Mouse (Mus musculus) heart, embryonic 11.5 days (tissue): Measurements from ENCODE around the gene Gm973. TPM values are rescaled to one million over a fixed set of nuclear protein-coding genes. Genes with fewer than 3 reads are reported as not detected.

ENCODE experiments used
- ATAC-seq: fragments of 200-750 bp; cut with Nextera tagmentation; replicated peaks from 2 replicates; pipeline ENCODE4 v1.8.0; 2017; ENCODE audit warnings: moderate library complexity; ENCODE audit not compliant: insufficient number of reproducible peaks, low FRiP score, low TSS enrichment
- H3K27ac ChIP-seq: fragments of 300-500 bp; sonication (generic); 2 replicates; pipeline ENCODE4 v1.5.1; 2014; ENCODE audit warnings: mild to moderate bottlenecking, low read depth, low read length
- H3K27me3 ChIP-seq: fragments of 300-500 bp; sonication (generic); 2 replicates; pipeline ENCODE4 v1.6.1; 2014; ENCODE audit warnings: mild to moderate bottlenecking, low read length, mixed read lengths; ENCODE audit not compliant: control insufficient read depth, insufficient read depth
- H3K36me3 ChIP-seq: fragments of 300-500 bp; sonication (generic); 2 replicates; pipeline ENCODE4 v1.6.1; 2014; ENCODE audit warnings: mild to moderate bottlenecking, low read length, moderate library complexity, mixed read lengths; ENCODE audit not compliant: control insufficient read depth, insufficient read depth
- H3K4me1 ChIP-seq: fragments of 300-500 bp; sonication (generic); 2 replicates; pipeline ENCODE4 v1.6.1; 2014; ENCODE audit warnings: low read length; ENCODE audit not compliant: control insufficient read depth, insufficient read depth
- H3K4me2 ChIP-seq: fragments of 300-500 bp; sonication (generic); 2 replicates; pipeline ENCODE4 v1.6.1; 2014; ENCODE audit warnings: mild to moderate bottlenecking, moderate library complexity
- H3K4me3 ChIP-seq: fragments of 300-500 bp; sonication (generic); 2 replicates; pipeline ENCODE4 v1.5.1; 2014; ENCODE audit warnings: low read depth, low read length
- H3K9ac ChIP-seq: fragments of 300-500 bp; sonication (generic); 2 replicates; pipeline ENCODE4 v1.6.1; 2014; ENCODE audit warnings: mild to moderate bottlenecking, low read depth, low read length, moderate library complexity
- H3K9me3 ChIP-seq: fragments of 300-500 bp; sonication (generic); replicated peaks from 2 replicates; pipeline ENCODE4 v1.6.1; 2016; ENCODE audit warnings: low read length; ENCODE audit not compliant: control insufficient read depth
- WGBS: fragments of 180-500 bp; shearing (Covaris S2); extraction: QIAGEN DNeasy Blood & Tissue Kit; methylation state at CpG from one replicate; pipeline ENCODE4 v1.1.7; 2014; ENCODE audit not compliant: insufficient replicate concordance; 5-methylcytosine and 5-hydroxymethylcytosine counted together
- polyA plus RNA-seq: library from polyadenylated mRNA; unstranded; fragments of >200 nt; fragmentation: Nextera tagmentation; extraction: Ambion mirVana; gene quantifications from 2 replicates; pipeline ENCODE4 v1.2.1, GENCODE M21; 2014

The Gm973 gene
- polyA plus RNA-seq, 1 experiment from 2014 or later, result 0.17 TPM

DNA sequence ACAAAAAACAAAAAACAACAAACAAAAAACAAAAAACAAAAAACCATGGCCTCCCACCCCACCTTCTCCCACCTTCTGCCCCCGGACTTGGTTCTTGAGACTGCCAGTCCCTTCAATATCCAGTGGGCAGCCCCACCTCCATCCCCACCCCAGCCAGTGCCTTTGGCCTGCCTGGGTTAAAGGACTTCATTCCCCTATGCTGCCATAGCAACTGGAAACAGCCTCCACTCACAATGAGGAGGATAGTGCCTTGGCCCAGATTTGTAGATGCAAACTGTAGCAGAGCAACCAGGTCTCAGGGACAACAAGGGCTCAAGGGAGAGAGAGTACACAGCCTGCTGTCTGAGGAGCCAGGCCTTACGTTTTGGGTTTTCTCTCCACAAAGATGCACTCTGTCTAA lies 8.0 kb downstream of the Gm973 start:
- Histone ChIP-seq H3K36me3 (no peaks in the 10 kb centered on the region), H3K9me3 (no peaks in the 10 kb centered on the region), H3K27me3 (no peaks in the 10 kb centered on the region), H3K4me1 (peaks cover 5% of the 10 kb centered on the region), H3K4me3 (no peak overlapping the region), H3K27ac (no peak overlapping the region), H3K4me2 (no peak overlapping the region), H3K9ac (no peak overlapping the region)
- no peak for ATAC-seq
- WGBS, result 62% methylated on average over 2 of the region's 2 CpGs

DNA sequence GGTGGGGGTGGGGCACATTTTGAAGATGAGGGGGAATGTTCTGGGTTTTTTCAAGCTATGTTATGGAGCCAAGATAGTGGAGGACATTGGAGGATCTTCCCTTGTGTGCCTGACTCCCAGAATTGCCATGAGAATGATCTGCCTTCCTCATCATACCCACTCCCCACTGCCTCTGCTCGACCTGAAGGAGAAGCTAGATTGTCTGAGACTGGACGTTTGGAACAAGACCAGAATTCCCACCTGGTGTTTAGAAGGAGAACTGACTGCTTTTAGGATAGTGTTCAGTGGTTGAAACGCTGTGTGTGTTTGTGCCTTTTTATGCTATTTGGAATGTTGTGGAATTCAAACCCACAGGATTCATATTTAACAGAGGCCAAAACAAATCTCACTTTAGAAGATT lies 8.7 kb downstream of the Gm973 start:
- WGBS, result 54% methylated on average over 3 of the region's 3 CpGs
- Histone ChIP-seq H3K27me3 (no peaks in the 10 kb centered on the region), H3K9ac (no peak overlapping the region), H3K27ac (no peak overlapping the region), H3K9me3 (no peaks in the 10 kb centered on the region), H3K4me1 (peaks cover 5% of the 10 kb centered on the region), H3K36me3 (no peaks in the 10 kb centered on the region), H3K4me2 (no peak overlapping the region), H3K4me3 (no peak overlapping the region)
- no peak for ATAC-seq

DNA sequence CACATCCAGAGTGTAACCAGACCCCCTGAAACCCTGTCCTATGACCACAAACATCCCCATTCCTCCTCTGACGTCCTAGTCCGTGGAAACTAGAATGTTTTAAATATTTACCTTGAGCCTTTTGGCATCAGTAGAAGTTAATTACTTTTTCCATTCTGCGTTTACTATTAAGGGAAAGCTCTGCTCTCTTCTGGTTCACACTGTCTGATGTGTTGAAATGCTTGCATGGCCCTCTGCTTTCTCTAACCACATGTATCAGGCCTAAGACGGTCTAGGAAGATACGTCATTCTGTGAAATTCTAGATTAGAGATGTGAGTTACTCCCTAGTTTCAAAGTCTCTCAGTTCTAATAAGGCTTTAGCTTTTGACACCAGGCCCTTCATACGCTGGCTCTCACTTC lies 11.2 kb downstream of the Gm973 start:
- H3K27me3 ChIP-seq, result no peaks in the 10 kb centered on the region
- no peaks in the 10 kb centered on the region for H3K36me3 ChIP-seq
- 73% methylated on average over 6 of the region's 6 CpGs for WGBS
- no peak overlapping the region for H3K27ac ChIP-seq
- no peak overlapping the region for H3K9ac ChIP-seq
- ATAC-seq, result no peak
- no peak overlapping the region for H3K4me3 ChIP-seq
- H3K4me2 ChIP-seq, result no peak overlapping the region
- no peaks in the 10 kb centered on the region for H3K4me1 ChIP-seq
- no peaks in the 10 kb centered on the region for H3K9me3 ChIP-seq

DNA sequence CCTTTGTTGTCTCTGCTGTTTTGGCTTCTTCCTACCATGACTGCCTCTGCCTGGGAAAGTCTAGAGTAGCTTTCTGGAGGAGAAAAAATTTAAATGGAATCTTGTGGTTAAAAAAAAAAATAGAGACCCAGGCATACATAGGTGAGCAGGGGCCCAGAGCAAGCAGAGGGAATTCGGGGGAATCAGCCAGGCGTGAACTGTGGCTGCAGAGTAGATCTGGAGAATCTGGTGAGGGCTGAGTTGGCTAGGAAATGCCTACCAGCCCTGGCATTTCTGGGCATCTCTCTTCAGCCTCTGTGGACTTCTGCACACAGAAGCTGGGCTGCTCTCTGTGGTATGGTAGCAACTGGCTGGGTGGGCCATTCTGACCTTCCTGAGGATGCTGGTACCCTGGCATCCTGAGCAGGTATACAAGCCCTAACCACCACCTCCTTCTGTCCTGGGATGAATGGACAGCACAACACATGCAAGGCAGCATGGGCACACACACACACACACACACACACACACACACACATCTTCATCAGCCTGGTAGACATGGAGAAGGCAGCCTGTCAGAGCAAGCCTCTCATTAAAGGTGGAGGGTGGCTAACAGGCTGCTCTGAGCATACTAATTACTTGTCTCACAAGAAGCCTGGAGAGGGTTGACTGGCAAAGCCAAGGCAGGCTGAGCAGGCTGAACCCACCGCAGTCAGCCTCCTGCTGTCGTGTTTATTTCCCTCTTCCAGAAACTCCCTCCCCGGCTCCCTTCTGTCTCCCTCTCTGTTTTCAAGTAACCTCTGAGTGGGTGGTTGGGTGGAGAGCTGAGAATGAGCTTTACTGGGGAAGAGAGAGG lies 19.1 kb downstream of the Gm973 start:
- no peak overlapping the region for H3K9ac ChIP-seq
- H3K4me2 ChIP-seq, result no peak overlapping the region
- no peaks in the 10 kb centered on the region for H3K9me3 ChIP-seq
- whole genome bisulfite sequencing, result 33% methylated on average over 5 of the region's 5 CpGs
- H3K27me3 ChIP-seq, result no peaks in the 10 kb centered on the region
- no peaks in the 10 kb centered on the region for H3K36me3 ChIP-seq
- H3K27ac ChIP-seq, result no peak overlapping the region
- no peaks in the 10 kb centered on the region for H3K4me1 ChIP-seq
- ATAC-seq, result no peak
- H3K4me3 ChIP-seq, result no peak overlapping the region

DNA sequence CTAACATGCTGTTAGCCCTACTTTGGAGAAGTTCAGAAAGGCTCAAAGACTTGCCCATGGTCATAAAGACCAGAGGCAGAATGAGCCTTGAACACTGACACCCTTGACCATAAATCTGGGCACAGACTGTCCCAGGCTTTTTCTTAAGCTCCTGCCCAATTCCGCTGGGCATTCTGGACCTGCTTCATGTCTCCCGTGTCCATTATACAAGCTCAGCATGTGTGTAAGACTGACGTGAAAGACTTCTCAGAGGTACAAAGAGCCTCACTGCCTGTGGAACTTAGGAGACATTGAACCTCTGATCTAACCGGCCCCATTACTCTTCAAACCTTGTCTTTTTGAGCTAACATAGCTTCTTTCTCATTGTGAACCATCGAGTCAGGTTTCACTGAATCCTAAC lies 22.3 kb downstream of the Gm973 start:
- no peaks in the 10 kb centered on the region for H3K27me3 ChIP-seq
- 80% methylated on average over 5 of the region's 5 CpGs for WGBS
- H3K4me1 ChIP-seq, result no peaks in the 10 kb centered on the region
- no peak overlapping the region for H3K4me2 ChIP-seq
- no peak overlapping the region for H3K4me3 ChIP-seq
- no peak overlapping the region for H3K9ac ChIP-seq
- no peak for ATAC-seq
- no peaks in the 10 kb centered on the region for H3K9me3 ChIP-seq
- H3K27ac ChIP-seq, result no peak overlapping the region
- no peaks in the 10 kb centered on the region for H3K36me3 ChIP-seq

DNA sequence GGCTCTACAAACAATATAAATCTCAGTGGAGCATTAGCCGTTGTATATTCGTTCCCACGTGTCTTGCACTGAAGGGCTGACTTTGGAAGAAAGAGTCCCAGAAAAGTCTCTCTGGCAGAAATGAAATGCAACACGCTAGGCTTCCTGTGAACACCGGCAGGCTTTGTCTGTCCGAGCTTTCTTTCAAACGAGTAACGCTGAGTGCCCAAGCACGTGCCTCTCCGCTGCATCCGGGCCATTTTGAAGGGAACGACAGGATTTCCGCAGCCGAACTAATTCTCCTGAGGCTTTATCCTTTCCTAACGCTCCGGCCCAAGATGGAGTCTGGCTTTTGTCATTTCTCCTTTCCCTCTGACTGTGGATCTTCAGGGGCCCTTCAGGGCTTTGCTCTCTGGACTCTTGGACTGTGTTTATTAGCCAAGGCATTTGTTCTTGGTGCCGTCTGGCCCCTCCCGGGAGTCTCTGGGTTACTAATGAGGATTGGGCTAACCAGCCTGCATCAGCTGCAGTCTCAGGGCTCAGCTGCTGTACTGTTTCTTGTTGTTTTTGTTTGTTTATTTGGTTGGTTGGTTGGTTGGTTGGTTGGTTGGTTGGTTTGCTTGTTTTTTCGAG lies 24.6 kb downstream of the Gm973 start:
- no peaks in the 10 kb centered on the region for H3K36me3 ChIP-seq
- no peak overlapping the region for H3K27ac ChIP-seq
- no peak overlapping the region for H3K9ac ChIP-seq
- no peak overlapping the region for H3K4me3 ChIP-seq
- 69% methylated on average over 19 of the region's 19 CpGs for WGBS
- H3K27me3 ChIP-seq, result no peaks in the 10 kb centered on the region
- no peaks in the 10 kb centered on the region for H3K4me1 ChIP-seq
- no peaks in the 10 kb centered on the region for H3K9me3 ChIP-seq
- no peak for ATAC-seq
- H3K4me2 ChIP-seq, result no peak overlapping the region

DNA sequence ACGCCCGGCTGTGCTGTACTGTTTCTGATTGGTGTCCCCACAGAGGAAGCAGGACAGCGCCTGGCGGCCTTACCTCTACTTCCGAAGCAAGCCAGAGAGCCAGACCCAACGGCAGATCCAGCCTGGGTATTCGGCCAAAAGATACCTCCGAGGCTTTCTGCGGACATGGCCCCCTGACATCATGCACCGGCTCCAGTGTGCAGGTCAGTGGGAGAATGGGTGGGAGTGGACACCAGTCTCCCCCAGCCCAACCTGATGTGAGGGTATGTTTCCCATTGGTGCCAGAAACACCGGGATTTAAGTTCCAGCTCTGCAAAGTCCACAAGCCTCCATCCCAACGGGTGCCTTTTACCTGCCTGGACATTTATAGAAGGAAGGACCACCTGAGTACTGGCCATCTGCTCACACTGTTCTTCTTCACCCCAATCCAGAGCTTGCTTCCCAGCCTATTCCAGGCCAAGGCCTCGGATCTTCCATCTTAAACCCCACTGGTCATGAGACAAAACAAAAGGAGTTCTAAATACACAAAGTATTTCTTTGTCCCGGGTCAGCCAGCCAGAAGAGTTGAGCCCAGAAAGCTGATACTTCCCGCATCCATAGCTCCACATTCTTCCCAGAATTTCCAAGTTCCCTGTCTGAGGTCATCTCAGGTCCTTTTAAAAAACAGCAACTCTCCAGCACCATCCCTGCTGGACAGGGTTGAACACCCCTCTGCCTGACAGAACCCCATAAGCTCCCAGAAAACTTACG lies 25.4 kb downstream of the Gm973 start:
- Histone ChIP-seq H3K27ac (no peak overlapping the region), H3K9ac (no peak overlapping the region), H3K9me3 (no peaks in the 10 kb centered on the region), H3K36me3 (no peaks in the 10 kb centered on the region), H3K27me3 (no peaks in the 10 kb centered on the region), H3K4me2 (no peak overlapping the region), H3K4me1 (no peaks in the 10 kb centered on the region), H3K4me3 (no peak overlapping the region)
- no peak for ATAC-seq
- WGBS, result 85% methylated on average over 16 of the region's 16 CpGs

DNA sequence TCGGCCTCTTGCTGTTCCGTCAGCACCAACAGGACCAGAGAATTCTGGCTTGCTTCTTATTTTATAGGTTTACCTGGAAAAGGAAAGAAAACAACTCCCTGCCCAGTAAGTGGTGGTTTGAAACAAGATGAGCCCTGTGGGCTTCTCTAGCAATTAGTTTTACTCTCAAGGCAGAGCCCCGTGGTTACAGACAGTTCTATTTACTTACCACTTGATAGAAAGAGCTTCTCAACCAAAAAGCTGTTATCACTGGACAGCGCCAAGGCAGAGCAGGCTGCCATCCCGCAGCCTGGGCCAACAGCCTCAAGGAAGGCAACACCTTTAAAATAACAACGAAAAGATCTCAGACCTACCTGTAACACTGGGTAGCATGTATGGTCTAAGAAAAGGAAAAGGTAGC lies 26.2 kb downstream of the Gm973 start:
- H3K27ac ChIP-seq, result no peak overlapping the region
- H3K4me2 ChIP-seq, result no peak overlapping the region
- no peaks in the 10 kb centered on the region for H3K36me3 ChIP-seq
- ATAC-seq, result no peak
- 43% methylated on average over 6 of the region's 6 CpGs for WGBS
- no peaks in the 10 kb centered on the region for H3K4me1 ChIP-seq
- H3K9me3 ChIP-seq, result no peaks in the 10 kb centered on the region
- H3K27me3 ChIP-seq, result no peaks in the 10 kb centered on the region
- H3K4me3 ChIP-seq, result no peak overlapping the region
- no peak overlapping the region for H3K9ac ChIP-seq
